Mouse (Mus musculus) kidney, adult 2 months (tissue): ENCODE data around the gene Hist1h2ad. TPM values are rescaled to one million over a fixed set of nuclear protein-coding genes. Genes with fewer than 3 reads are reported as not detected.
"Not testable (repeated sequence)": the region's sequence is repeated elsewhere in the genome, so short reads cannot be mapped to it uniquely, and the experiment has no call there.

Experiments used
- DNase-seq: peaks from one replicate; pipeline ENCODE4 v3.0.0; 2021
- H3K27ac ChIP-seq: fragments of 200-500 bp; 2 replicates; pipeline ENCODE4 v1.5.1; 2012; ENCODE audit warnings: low read depth, low read length, control low read depth, inconsistent platforms; ENCODE audit not compliant: insufficient read depth
- H3K27me3 ChIP-seq: fragments of 200-500 bp; replicated peaks from 2 replicates; pipeline ENCODE4 v1.6.1; 2012; ENCODE audit warnings: mild to moderate bottlenecking, moderate library complexity, low read length, inconsistent platforms; ENCODE audit not compliant: control insufficient read depth, insufficient read depth
- H3K36me3 ChIP-seq: fragments of 200-500 bp; 2 replicates; pipeline ENCODE4 v1.6.1; 2012; ENCODE audit warnings: mild to moderate bottlenecking, moderate library complexity, low read length, inconsistent platforms; ENCODE audit not compliant: control insufficient read depth, insufficient read depth
- H3K4me1 ChIP-seq: fragments of 200-500 bp; 2 replicates; pipeline ENCODE4 v1.6.1; 2011; ENCODE audit warnings: low read length; ENCODE audit not compliant: control insufficient read depth, insufficient read depth
- H3K4me3 ChIP-seq: fragments of 200-500 bp; 2 replicates; pipeline ENCODE4 v1.5.1; 2011; ENCODE audit warnings: mild to moderate bottlenecking, low read depth, low read length, control low read depth; ENCODE audit not compliant: insufficient read depth
- CTCF ChIP-seq: fragments of 200-500 bp; conservative IDR thresholded peaks from 2 replicates; pipeline ENCODE4 v1.5.1; 2011; ENCODE audit warnings: low read depth, mild to moderate bottlenecking, control low read depth, low read length, moderate library complexity, mixed read lengths; ENCODE audit not compliant: insufficient read depth, insufficient read length
- POLR2A ChIP-seq: fragments of 200-500 bp; IDR thresholded peaks from one replicate; pipeline ENCODE4 v1.6.1; 2011; ENCODE audit warnings: low read depth, low read length, control low read depth
- WGBS: fragments of 180-500 bp; shearing (Covaris S2); methylation state at CpG from one replicate; pipeline ENCODE4 v1.1.7; 2018; 5-methylcytosine and 5-hydroxymethylcytosine counted together
- polyA plus RNA-seq: library from polyadenylated mRNA; depleted of rRNA; stranded (reverse); fragments of >200 nt; gene quantifications from 2 replicates; pipeline ENCODE4 v1.2.3, GENCODE M21; 2012; rRNA removed

The Hist1h2ad gene
- not detected in 2 replicates for polyA plus RNA-seq

DNA sequence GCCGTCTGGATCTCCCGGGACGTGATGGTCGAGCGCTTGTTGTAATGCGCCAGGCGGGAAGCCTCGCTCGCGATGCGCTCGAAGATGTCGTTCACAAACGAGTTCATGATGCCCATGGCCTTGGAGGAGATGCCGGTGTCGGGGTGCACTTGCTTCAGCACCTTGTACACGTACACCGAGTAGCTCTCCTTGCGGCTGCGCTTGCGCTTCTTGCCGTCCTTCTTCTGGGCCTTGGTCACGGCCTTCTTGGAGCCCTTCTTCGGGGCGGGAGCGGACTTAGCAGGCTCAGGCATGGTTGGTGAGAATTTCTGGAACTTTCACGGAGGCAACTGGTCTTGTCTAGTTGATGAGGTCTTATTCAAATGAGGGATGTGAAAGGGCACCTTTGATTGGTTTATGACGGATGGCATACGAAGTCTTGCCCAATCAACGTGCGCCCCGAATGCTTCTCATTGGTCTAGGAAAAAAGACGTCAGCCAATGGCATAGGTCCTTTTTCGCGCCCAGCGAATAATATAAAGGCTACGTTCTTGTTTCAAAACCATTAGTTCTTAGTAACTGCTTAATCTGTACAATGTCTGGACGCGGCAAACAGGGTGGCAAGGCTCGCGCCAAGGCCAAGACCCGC, at the start of gene Hist1h2ad, which contains the start of gene Hist1h2bf:
TSS of gene Hist1h2ad (plus strand) at position 484 of the 627 bp plus-strand sequence.
TSS of gene Hist1h2bf (minus strand) at position 299 of the 627 bp plus-strand sequence.
- H3K4me1 ChIP-seq, H3K27me3 ChIP-seq, H3K36me3 ChIP-seq, H3K27ac ChIP-seq: not testable (repeated sequence)
- 4% methylated on average over 42 of the region's 42 CpGs for WGBS
- DNase-seq: peak; percentile 90
- H3K4me3 ChIP-seq: peak within 1 kb of the TSS; percentile 26; the same call in 1 of the 2 replicates

DNA sequence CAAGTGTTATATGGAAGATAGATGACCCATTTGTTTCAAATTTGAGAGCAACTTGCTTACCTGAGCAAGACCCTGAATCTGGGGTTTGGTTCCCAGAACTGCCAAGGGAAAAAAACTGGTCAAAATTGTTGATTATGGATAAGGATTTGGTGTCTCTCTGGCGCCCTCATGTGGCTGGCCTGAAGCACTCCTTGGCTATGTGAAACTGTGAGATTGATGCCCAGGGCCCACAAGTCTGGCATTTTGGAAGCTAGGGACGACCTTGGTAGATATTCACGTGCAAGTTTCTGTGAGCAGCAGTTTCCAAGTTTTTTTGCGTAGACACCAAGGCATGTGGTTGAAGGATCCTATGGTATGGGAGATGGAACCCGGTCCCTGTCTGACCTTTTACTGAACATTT, 49.5 kb upstream of the Hist1h2ad start:
- Histone ChIP-seq H3K4me3 (no peak overlapping the region), H3K36me3 (no peaks in the 10 kb centered on the region), H3K27ac (no peak overlapping the region), H3K4me1 (no peaks in the 10 kb centered on the region; the same call in 1 of the 2 replicates), H3K27me3 (no peaks in the 10 kb centered on the region)
- peak; percentile 70 for DNase-seq
- WGBS: 12% methylated on average over 5 of the region's 5 CpGs
- TF ChIP-seq CTCF (peak; percentile 85), POLR2A (no peak)

DNA sequence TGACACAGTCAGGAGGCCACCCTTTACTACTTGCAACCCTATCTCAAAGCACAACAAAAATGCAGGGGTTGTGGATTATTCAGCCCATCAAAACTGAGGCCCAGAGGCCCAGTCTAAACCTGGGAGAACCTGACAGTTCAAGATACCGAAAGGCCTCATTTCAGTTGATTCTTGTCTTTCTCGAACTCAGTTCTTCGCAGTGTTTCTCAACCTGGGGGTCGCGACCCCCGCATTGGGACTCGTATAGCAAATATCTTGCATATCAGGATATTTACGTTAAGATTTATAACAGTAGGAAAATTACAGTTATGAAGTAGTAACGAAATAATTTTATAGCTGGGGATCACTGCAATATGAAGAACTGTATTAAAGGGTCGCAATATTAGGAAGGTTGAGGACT, 48.3 kb upstream of the Hist1h2ad start:
- Histone ChIP-seq H3K4me3 (no peak overlapping the region), H3K36me3 (no peaks in the 10 kb centered on the region), H3K27ac (no peak overlapping the region), H3K27me3 (no peaks in the 10 kb centered on the region), H3K4me1 (no peaks in the 10 kb centered on the region; the same call in 1 of the 2 replicates)
- no peak for TF ChIP-seq POLR2A
- 9% methylated on average over 10 of the region's 10 CpGs for WGBS
- no peak for DNase-seq

DNA sequence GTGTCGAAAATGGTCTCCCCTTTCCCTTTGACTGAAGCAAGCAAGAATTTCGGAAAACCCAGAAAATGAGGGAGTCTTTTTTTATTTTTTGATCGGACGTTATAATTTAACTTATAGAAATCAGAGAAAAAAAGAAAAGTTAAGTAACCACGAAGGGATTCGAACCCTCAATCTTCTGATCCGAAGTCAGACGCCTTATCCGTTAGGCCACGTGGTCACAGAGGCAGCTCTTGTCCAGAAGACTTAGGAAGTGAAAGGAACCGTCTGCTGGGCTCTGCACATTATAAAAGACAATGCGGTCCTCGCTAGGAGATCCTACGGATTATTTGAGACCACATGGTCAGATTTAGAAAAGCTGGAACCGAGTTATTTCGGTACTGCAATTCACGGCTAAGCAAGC, 47.9 kb upstream of the Hist1h2ad start:
- DNase-seq: peak; percentile 93
- Histone ChIP-seq H3K27ac (no peak overlapping the region), H3K27me3 (no peaks in the 10 kb centered on the region), H3K4me1 (no peaks in the 10 kb centered on the region; the same call in 1 of the 2 replicates), H3K4me3 (peak overlapping the region; percentile 1; the same call in 1 of the 2 replicates), H3K36me3 (no peaks in the 10 kb centered on the region)
- WGBS: 2% methylated on average over 17 of the region's 17 CpGs
- TF ChIP-seq CTCF (no peak), POLR2A (no peak)

DNA sequence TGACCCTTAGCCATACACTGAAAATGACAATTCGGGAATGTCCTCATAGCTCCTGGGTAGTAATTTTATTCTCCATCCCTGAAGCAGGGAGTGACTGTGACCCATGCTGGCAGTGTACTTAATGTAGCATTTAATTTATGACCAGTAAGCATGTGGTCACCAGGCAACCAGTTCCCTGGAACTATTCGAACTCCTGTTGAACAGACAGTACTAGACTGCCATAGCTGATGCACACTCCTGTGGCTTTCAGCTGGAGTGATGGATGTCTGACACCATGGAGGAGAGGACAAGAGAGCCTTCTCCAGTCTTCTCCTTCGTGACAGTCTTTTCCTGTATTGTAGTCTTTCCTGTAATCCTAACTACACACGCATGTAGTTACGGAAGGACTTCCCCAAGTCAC, 45.2 kb upstream of the Hist1h2ad start:
- Histone ChIP-seq H3K36me3 (no peaks in the 10 kb centered on the region), H3K4me3 (no peak overlapping the region), H3K27ac (no peak overlapping the region), H3K27me3 (no peaks in the 10 kb centered on the region), H3K4me1 (peaks cover 6% of the 10 kb centered on the region; the same call in 1 of the 2 replicates)
- TF ChIP-seq CTCF (no peak), POLR2A (no peak)
- 62% methylated on average over 5 of the region's 5 CpGs for WGBS
- no peak for DNase-seq

DNA sequence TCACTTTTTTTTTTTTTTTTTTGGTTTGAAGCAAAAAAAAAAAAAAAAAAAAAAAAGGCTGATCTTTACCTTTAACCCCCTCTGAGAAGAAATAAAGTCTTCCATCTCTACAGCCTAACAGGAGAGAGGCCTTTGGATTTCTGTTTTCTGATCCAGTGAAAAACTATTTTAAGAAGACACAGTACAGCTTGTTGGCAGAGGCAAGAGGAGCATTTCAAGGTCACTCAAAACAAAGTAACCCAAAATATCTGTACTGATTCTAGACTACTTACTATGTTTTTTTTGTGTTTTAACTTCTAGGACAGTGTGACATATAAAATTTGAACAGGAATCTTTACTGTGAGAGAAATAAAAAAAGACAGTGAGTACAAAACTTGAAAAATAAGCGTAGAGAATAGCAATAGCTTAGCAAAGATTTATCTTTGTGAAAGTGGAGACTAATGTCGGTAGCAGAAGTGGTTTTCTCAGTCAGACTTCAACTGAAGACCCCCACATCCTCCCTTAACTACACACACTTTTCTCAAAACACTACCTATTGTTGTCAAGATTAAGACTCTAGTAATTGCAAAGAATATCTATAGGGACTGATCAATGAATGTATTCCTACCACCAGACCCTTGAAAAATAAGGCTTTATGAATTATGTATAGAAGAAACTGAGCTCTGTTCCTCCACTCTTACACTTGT, 44.6 kb upstream of the Hist1h2ad start:
- no peak for TF ChIP-seq CTCF
- no peak for TF ChIP-seq POLR2A
- Histone ChIP-seq H3K27me3 (no peaks in the 10 kb centered on the region), H3K4me3 (no peak overlapping the region), H3K27ac (no peak overlapping the region), H3K4me1 (peaks cover 9% of the 10 kb centered on the region; the same call in 1 of the 2 replicates), H3K36me3 (no peaks in the 10 kb centered on the region)
- 33% methylated on average over 2 of the region's 2 CpGs for WGBS
- DNase-seq: no peak

DNA sequence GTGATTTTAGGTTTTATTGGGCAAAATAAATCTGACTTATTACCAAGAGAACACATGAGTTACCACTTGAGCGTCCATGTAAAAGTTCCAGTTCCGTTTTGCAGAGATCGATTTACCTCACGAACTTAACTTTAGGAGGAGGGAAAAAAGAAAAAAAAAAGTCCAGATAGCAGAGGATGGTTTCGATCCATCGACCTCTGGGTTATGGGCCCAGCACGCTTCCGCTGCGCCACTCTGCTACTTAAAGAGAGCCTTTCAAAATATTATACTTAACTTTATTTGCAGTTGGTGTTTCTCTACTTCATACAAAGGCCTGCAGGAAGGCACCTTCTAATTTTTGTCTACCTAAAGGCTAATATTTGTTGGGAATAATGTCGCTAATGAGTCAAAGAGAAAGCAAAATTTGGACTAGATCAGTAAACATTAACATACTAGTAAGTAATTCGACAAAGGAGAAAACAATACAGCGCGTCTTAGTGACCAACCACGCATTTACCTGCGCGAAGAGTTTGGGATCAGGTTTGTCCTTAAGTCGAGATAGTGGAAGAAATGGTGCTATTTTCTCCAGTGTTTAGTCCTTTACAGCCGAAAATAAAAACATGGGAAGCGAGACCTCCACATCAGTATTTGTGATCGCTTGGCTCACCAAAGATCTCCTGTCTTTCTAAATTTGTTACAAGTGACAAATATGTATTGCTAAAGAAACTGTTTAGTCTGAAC, 43.8 kb upstream of the Hist1h2ad start:
- Histone ChIP-seq H3K27me3 (no peaks in the 10 kb centered on the region), H3K4me3 (peak overlapping the region; percentile 59), H3K4me1 (peaks cover 11% of the 10 kb centered on the region; the same call in 1 of the 2 replicates), H3K27ac (peak overlapping the region; percentile 94), H3K36me3 (no peaks in the 10 kb centered on the region)
- DNase-seq: peak; percentile 83
- under 1% methylated on average over 20 of the region's 20 CpGs for WGBS
- TF ChIP-seq POLR2A: no peak
- TF ChIP-seq CTCF: no peak
